8 mouse cellular contexts compared by ENCODE assay signal in the genomic region with DNA sequence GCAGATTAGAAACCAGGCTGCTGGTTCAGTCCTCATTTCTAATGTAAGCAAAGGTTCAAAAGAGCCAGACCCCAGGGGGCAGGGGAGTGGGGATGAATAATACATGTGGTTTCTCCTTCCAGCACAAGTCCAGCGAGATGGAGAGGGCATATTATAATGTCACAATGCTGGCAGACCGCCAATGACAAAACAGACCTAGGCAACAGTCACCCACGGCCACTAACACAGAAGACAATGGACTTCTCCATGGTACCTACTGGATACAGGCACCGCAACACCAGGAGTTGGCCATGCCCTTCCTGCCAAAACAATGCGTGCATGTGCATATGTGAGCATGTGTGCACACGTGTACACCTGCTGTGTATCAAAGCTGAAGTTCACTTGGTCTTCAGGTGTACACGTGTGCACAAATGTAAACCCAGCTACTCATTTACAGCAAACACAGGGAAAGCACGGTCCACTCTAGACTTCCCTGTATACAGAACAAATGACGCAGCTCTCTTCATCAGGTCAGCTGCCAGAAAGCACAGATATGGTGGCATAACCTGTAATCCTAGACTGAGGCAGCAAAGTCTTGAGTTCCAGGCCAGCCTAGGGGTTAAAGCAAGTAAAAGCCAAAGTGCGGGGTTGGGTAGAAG. TPM values are rescaled to one million over a fixed set of nuclear protein-coding genes. Genes with fewer than 3 reads are reported as not detected.
DNase-seq lines count a peak whose midpoint lies in the region; ATAC-seq lines count a peak whose summit lies in the region.
"Had no signal": no experiment of that assay in that cellular context is flagged by ENCODE, and none has a peak within 500 bp of the region (broad histone marks: within the 10 kb centered on the region; RNA-seq: fewer than 3 reads in every experiment).

No protein-coding gene starts in this region.

- no peak overlapping the region for H3K4me2 ChIP-seq in kidney, embryonic 14.5 days (replicated peaks; ENCODE audit: low read depth, low read length)
- H3K4me2 ChIP-seq in midbrain, embryonic 13.5 days (replicated peaks): no peak overlapping the region; the same call in 1 of the 2 replicates
- H3K4me2 ChIP-seq: liver, embryonic 13.5 days had no signal

- 0 out of 2 replicates have a peak, but pooled peaks cover 6% of the 10 kb centered on the region for H3K4me1 ChIP-seq in kidney, embryonic 14.5 days (ENCODE audit: control insufficient read depth, insufficient read depth, low read length)
- peaks cover 21% of the 10 kb centered on the region for H3K4me1 ChIP-seq in midbrain, embryonic 13.5 days (replicated peaks)

- no peak overlapping the region for H3K9ac ChIP-seq in kidney, embryonic 14.5 days (ENCODE audit: low read depth, low read length)
- H3K9ac ChIP-seq in midbrain, embryonic 13.5 days (replicated peaks): no peak overlapping the region
- H3K9ac ChIP-seq: liver, embryonic 13.5 days had no signal

- WGBS in kidney, embryonic 14.5 days: 69% methylated on average over 10 of the region's 10 CpGs
- 48% methylated on average over 10 of the region's 10 CpGs for WGBS in midbrain, embryonic 13.5 days

- DNase-seq in adipocyte (ENCODE audit: low spot score): peak; percentile 28
- peak; percentile 60 for DNase-seq in embryo, embryonic 11 days
- DNase-seq in right cerebral cortex, postnatal 10 days (ENCODE audit: low spot score in 2 of 2): no peak
- DNase-seq: liver, embryonic 13.5 days had no signal

- H3K9me3 ChIP-seq in kidney, embryonic 14.5 days (ENCODE audit: control insufficient read depth, low read length): no peaks in the 10 kb centered on the region
- no peaks in the 10 kb centered on the region for H3K9me3 ChIP-seq in midbrain, embryonic 13.5 days
- H3K9me3 ChIP-seq: liver, embryonic 13.5 days had no signal

- H3K4me3 ChIP-seq in kidney, embryonic 14.5 days (ENCODE audit: low read length): no peak overlapping the region
- no peak overlapping the region for H3K4me3 ChIP-seq in midbrain, embryonic 13.5 days (replicated peaks)
- H3K4me3 ChIP-seq: liver, embryonic 13.5 days had no signal

- H3K36me3 ChIP-seq in kidney, embryonic 14.5 days (ENCODE audit: control insufficient read depth, insufficient read depth, low read length): no peaks in the 10 kb centered on the region
- H3K36me3 ChIP-seq in midbrain, embryonic 13.5 days: no peaks in the 10 kb centered on the region
- H3K36me3 ChIP-seq: liver, embryonic 13.5 days had no signal

- no peak overlapping the region for H3K27ac ChIP-seq in kidney, embryonic 14.5 days (ENCODE audit: low read depth, low read length)
- peak overlapping the region; percentile 78 for H3K27ac ChIP-seq in midbrain, embryonic 13.5 days
- H3K27ac ChIP-seq: liver, embryonic 13.5 days had no signal

- H3K27me3 ChIP-seq in kidney, embryonic 14.5 days (ENCODE audit: control insufficient read depth, insufficient read depth, low read length): no peaks in the 10 kb centered on the region
- peaks cover 17% of the 10 kb centered on the region for H3K27me3 ChIP-seq in midbrain, embryonic 13.5 days
- H3K27me3 ChIP-seq: liver, embryonic 13.5 days had no signal

- ATAC-seq in kidney, embryonic 14.5 days (ENCODE audit: low FRiP score, low TSS enrichment): 0 out of 2 replicates have a peak, but pooled peaks have one; percentile 43
- peak; percentile 80 for ATAC-seq in midbrain, embryonic 13.5 days
- no peak for ATAC-seq in frontal cortex, adult (ENCODE audit: low TSS enrichment)
- no peak for ATAC-seq in monocyte, adult 5-6 weeks (replicated peaks; ENCODE audit: insufficient number of reproducible peaks, low FRiP score, low TSS enrichment, poor library complexity, severe bottlenecking)

RNA-seq across cellular contexts. Expression of a gene that starts 21.4 kb away (rescaled TPM):
- polyA plus RNA-seq in kidney, embryonic 14.5 days (2014; fragmentation: Nextera tagmentation; extraction: Ambion mirVana): 9.5 and 17.4 TPM in 2 replicates
- polyA plus RNA-seq in midbrain, embryonic 13.5 days (2015; fragmentation: Nextera tagmentation; extraction: Ambion mirVana): 14.8 and 15.2 TPM in 2 replicates
- total RNA-seq in monocyte, adult 5-6 weeks (2017): 12.2 to 30.0 TPM (median 15.8 TPM) in 3 replicates

Comparison
In these comparisons a context has a peak if more than half of its experiments do, and no peak if none do; other contexts are left out.
1. DNase-seq: peak in adipocyte (single experiment) and embryo, embryonic 11 days (single experiment); none in right cerebral cortex, postnatal 10 days (0 of 2).
2. ATAC-seq: peak in kidney, embryonic 14.5 days (single experiment) and midbrain, embryonic 13.5 days (single experiment); none in frontal cortex, adult (single experiment) and monocyte, adult 5-6 weeks (single experiment).